Mouse (Mus musculus): Measurements from ENCODE around the gene Ints1.

DNA sequence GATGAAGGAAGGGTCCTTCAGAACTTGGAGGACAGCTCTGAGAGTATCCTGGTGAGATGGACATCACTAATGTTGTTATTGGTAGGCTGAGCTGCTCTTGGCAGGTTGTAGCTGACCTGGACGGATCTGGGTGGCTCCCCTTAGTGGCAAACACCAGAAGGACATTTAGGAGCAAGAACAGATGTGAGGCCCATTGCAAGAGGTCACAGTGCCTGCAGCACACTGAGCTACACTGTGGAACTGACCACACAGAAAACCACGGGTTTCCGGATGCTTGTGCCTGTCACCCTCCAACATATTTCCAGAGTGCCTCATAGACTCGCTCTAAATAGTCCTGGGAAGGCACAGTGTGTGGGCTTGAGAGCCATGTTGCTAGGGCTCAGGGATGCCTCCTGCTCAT, 14.0 kb upstream of the Ints1 start:
- no peak for TF ChIP-seq POLR2A (IDR thresholded peaks at IDR 0.05; ENCODE audit: low read depth, low read length)
- TF ChIP-seq CTCF (conservative IDR thresholded peaks at IDR 0.05; ENCODE audit: insufficient read depth, insufficient read length, low read depth, low read length) = peak; percentile 41; the same call in 1 of the 2 replicates
